Mouse (Mus musculus): Measurements from ENCODE around the gene Insl5.

- TF ChIP-seq CTCF (IDR thresholded peaks at IDR 0.05; ENCODE audit: borderline replicate concordance, extremely low read depth, insufficient read depth, insufficient read length) (no peak), POLR2A (IDR thresholded peaks at IDR 0.05; ENCODE audit: borderline replicate concordance, extremely low read depth, insufficient read depth, insufficient read length, poor library complexity, severe bottlenecking) (no peak)
Measured at GRCm38 (mm10) chr4:103013490-103013889, 13.2 kb downstream of the Insl5 start.

Data from brain, embryonic 14.5 days (tissue).